In the genomic region with DNA sequence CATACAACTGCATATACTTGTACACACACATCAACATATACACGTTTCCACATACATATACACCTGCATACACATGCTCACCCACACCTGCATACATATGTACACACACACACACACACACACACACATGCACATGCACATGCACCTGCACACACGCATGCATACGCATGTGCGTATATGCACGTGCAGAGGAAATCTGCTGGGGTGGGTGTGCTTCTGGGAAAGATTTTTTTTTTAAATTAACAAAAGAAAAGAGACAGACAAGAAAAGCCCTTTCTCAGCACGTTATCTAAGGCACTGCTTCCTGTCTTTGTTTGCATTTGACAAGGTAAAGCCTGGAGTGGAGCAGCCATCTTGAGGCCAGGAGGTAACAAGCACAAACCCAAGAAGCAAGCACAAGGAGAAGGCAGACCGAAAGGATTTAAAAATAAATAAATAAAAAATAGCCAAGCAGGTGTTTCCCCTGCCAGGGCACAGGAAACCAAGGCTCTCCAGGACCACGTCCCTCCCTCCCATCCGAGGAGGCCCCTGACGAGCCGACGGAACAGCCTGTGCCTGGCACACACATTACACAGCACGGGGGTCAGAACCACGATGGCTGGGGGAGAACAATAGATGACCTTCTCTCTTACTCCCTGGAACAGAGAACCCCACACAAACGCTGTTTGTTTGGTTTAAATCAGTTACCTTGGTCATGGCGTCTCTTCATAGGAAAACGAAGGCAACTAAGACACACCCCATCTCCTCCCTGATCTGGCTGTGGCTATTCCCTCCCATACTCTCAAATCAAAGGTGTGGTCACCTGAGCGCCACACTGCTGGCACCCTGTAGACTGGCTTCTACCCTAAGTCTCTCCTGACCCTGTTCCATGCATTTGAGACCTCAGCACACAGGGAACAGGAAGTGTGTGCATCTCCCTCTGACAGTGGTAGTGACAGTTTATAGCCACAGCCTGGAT, we compare ENCODE assay signal across 9 mouse cellular contexts. TPM values are rescaled to one million over a fixed set of nuclear protein-coding genes. Genes with fewer than 3 reads are reported as not detected.
DNase-seq lines count a peak whose midpoint lies in the region; ATAC-seq and TF ChIP-seq lines count a peak whose summit lies in the region.
"Had no signal": no experiment of that assay in that cellular context is flagged by ENCODE, and none has a peak within 500 bp of the region (broad histone marks: within the 10 kb centered on the region; RNA-seq: fewer than 3 reads in every experiment).

No protein-coding gene starts in this region.

- no peak for TF ChIP-seq CTCF in midbrain, postnatal 0 days (IDR thresholded peaks at IDR 0.05)

- H3K9me3 ChIP-seq in kidney, embryonic 14.5 days (ENCODE audit: control insufficient read depth, low read length): no peaks in the 10 kb centered on the region
- H3K9me3 ChIP-seq in ES-E14 (ENCODE audit: control insufficient read depth, insufficient read depth, low read depth, low read length): no peaks in the 10 kb centered on the region
- H3K9me3 ChIP-seq in heart, embryonic 16.5 days (replicated peaks; ENCODE audit: control insufficient read depth, low read length): no peaks in the 10 kb centered on the region
- H3K9me3 ChIP-seq in midbrain, postnatal 0 days (ENCODE audit: low read length): no peaks in the 10 kb centered on the region

- H3K36me3 ChIP-seq in kidney, embryonic 14.5 days (ENCODE audit: control insufficient read depth, insufficient read depth, low read length): no peaks in the 10 kb centered on the region
- H3K36me3 ChIP-seq in ES-E14 (ENCODE audit: control insufficient read depth, insufficient read depth, low read length, poor library complexity, severe bottlenecking): no peaks in the 10 kb centered on the region
- H3K36me3 ChIP-seq in heart, embryonic 16.5 days (ENCODE audit: control insufficient read depth, insufficient read depth): no peaks in the 10 kb centered on the region
- H3K36me3 ChIP-seq in midbrain, postnatal 0 days (ENCODE audit: insufficient read depth, low read length): no peaks in the 10 kb centered on the region

- H3K4me2 ChIP-seq in kidney, embryonic 14.5 days (replicated peaks; ENCODE audit: low read depth, low read length): no peak overlapping the region
- H3K4me2 ChIP-seq in heart, embryonic 16.5 days (ENCODE audit: low read depth, low read length): 0 out of 2 replicates have a peak overlapping the region, but pooled peaks have one; percentile 9
- H3K4me2 ChIP-seq in midbrain, postnatal 0 days (ENCODE audit: low read depth, low read length, poor library complexity, severe bottlenecking): no peak overlapping the region

- in situ Hi-C loops in ES-E14 (cut with MboI; ENCODE audit: low sequenced_read_pairs in 2 of 2, unreplicated experiment in 2 of 2): no loop called here

- H3K9ac ChIP-seq in kidney, embryonic 14.5 days (ENCODE audit: low read depth, low read length): no peak overlapping the region
- peak overlapping the region; percentile 64 for H3K9ac ChIP-seq in ES-E14 (ENCODE audit: insufficient read depth, low read depth, low read length, poor library complexity, severe bottlenecking)
- no peak overlapping the region for H3K9ac ChIP-seq in heart, embryonic 16.5 days (ENCODE audit: low read length)
- H3K9ac ChIP-seq in midbrain, postnatal 0 days (replicated peaks; ENCODE audit: low read length, poor library complexity, severe bottlenecking): 0 out of 2 replicates have a peak overlapping the region, but pooled peaks have one; percentile 2

- DNase-seq in kidney, adult 8-10 months: no peak
- DNase-seq in ES-E14 (ENCODE audit: low read depth, low spot score): no peak
- DNase-seq in midbrain, postnatal 0 days (ENCODE audit: low spot score): no peak
- no peak for DNase-seq in spleen, postnatal 36 days (ENCODE audit: low spot score in 2 of 2)
- no peak for DNase-seq in MN1 (ENCODE audit: low spot score)
- DNase-seq: cerebellum, adult 9-10 months had no signal

- WGBS in kidney, embryonic 14.5 days: 67% methylated on average over 18 of the region's 18 CpGs
- WGBS in heart, embryonic 16.5 days: 54% methylated on average over 18 of the region's 18 CpGs
- 67% methylated on average over 18 of the region's 18 CpGs for WGBS in midbrain, postnatal 0 days

- peaks cover 3% of the 10 kb centered on the region; the same call in 1 of the 2 replicates for H3K4me1 ChIP-seq in kidney, embryonic 14.5 days (ENCODE audit: control insufficient read depth, insufficient read depth, low read length)
- peaks cover 7 to 36% of the 10 kb centered on the region in 2 experiments; a peak in 2 of 4 replicates for H3K4me1 ChIP-seq in ES-E14 (ENCODE audit: control insufficient read depth in 2 of 2, insufficient read depth in 2 of 2, low read length in 2 of 2, poor library complexity in 1 of 2)
- no peaks in the 10 kb centered on the region for H3K4me1 ChIP-seq in heart, embryonic 16.5 days (ENCODE audit: control insufficient read depth, insufficient read depth, low read length)
- H3K4me1 ChIP-seq in midbrain, postnatal 0 days (ENCODE audit: insufficient read depth, low read length): no peaks in the 10 kb centered on the region

- ATAC-seq in kidney, embryonic 14.5 days (ENCODE audit: low FRiP score, low TSS enrichment): no peak
- ATAC-seq in heart, embryonic 16.5 days (replicated peaks; ENCODE audit: extremely low read depth, insufficient read depth, low FRiP score): peak; percentile 44
- 0 out of 2 replicates have a peak, but pooled peaks have one; percentile 23 for ATAC-seq in midbrain, postnatal 0 days (ENCODE audit: low FRiP score)
- ATAC-seq in megakaryocyte-erythroid progenitor cell, adult 5-6 weeks (replicated peaks; ENCODE audit: low FRiP score, low TSS enrichment, poor library complexity, severe bottlenecking): no peak

- no peak overlapping the region for H3K4me3 ChIP-seq in kidney, embryonic 14.5 days (ENCODE audit: low read length)
- H3K4me3 ChIP-seq in ES-E14 (ENCODE audit: insufficient read depth in 1 of 2, low read depth in 1 of 2, low read length in 2 of 2, poor library complexity in 1 of 2, severe bottlenecking in 1 of 2): peak overlapping the region; percentile 11 to 14; a peak in 1 of 4 replicates
- H3K4me3 ChIP-seq in heart, embryonic 16.5 days (ENCODE audit: low read length): no peak overlapping the region
- no peak overlapping the region for H3K4me3 ChIP-seq in midbrain, postnatal 0 days (ENCODE audit: low read depth, low read length)

- peak overlapping the region; percentile 69 for H3K27ac ChIP-seq in kidney, embryonic 14.5 days (ENCODE audit: low read depth, low read length)
- H3K27ac ChIP-seq in ES-E14 (ENCODE audit: insufficient read depth, low read depth, low read length, poor library complexity, severe bottlenecking): peak overlapping the region; percentile 94
- peak overlapping the region; percentile 73 for H3K27ac ChIP-seq in heart, embryonic 16.5 days (ENCODE audit: low read length)
- H3K27ac ChIP-seq in midbrain, postnatal 0 days (ENCODE audit: low read depth, low read length): peak overlapping the region; percentile 47; the same call in 1 of the 2 replicates

- H3K27me3 ChIP-seq in kidney, embryonic 14.5 days (ENCODE audit: control insufficient read depth, insufficient read depth, low read length): no peaks in the 10 kb centered on the region
- H3K27me3 ChIP-seq in heart, embryonic 16.5 days (ENCODE audit: control insufficient read depth, insufficient read depth, low read length): no peaks in the 10 kb centered on the region
- H3K27me3 ChIP-seq in midbrain, postnatal 0 days (ENCODE audit: insufficient read depth, low read length): no peaks in the 10 kb centered on the region

TF ChIP-seq in ES-E14, 5 proteins besides CTCF, POLR2A, EP300 and RAD21:
- TF ChIP-seq ZNF384 (IDR thresholded peaks at IDR 0.05; ENCODE audit: low read depth, low read length) (peak; percentile 51; the same call in 1 of the 2 replicates), ZC3H11A (IDR thresholded peaks at IDR 0.05; ENCODE audit: borderline replicate concordance, low read depth, low read length) (no peak), HCFC1 (IDR thresholded peaks at IDR 0.05; ENCODE audit: borderline replicate concordance, insufficient read depth, low read length) (no peak), MAFK (IDR thresholded peaks at IDR 0.05; ENCODE audit: insufficient read depth, low read depth, low read length) (no peak), CHD2 (IDR thresholded peaks at IDR 0.05; ENCODE audit: low read depth, low read length) (no peak)

RNA-seq across cellular contexts. Expression of a gene that starts 39.4 kb away (rescaled TPM):
- 9.3 and 16.5 TPM in 2 replicates for polyA plus RNA-seq in kidney, embryonic 14.5 days (2014; fragmentation: Nextera tagmentation; extraction: Ambion mirVana)
- 4.8 and 6.2 TPM in 2 replicates for total RNA-seq in ES-E14 (2012; rRNA removed)
- 7.1 and 8.3 TPM in 2 replicates for polyA plus RNA-seq in heart, embryonic 16.5 days (2015; fragmentation: Nextera tagmentation; extraction: Ambion mirVana)
- total RNA-seq in midbrain, postnatal 0 days (2014; rRNA removed): 36.2 and 45.8 TPM in 2 replicates
- polyA plus RNA-seq in midbrain, postnatal 0 days (2015; fragmentation: Nextera tagmentation; extraction: Ambion mirVana): 21.4 and 22.8 TPM in 2 replicates
- 1.2 TPM in 1 of 2 replicates, not detected in the other for total RNA-seq in megakaryocyte-erythroid progenitor cell, adult 5-6 weeks (2014; fragmentation: Nextera tagmentation)
- total RNA-seq in megakaryocyte-erythroid progenitor cell, adult 5-6 weeks (2017): not detected in 2 replicates

Comparison
In these comparisons a context has a peak if more than half of its experiments do, and no peak if none do; other contexts are left out.
1. ATAC-seq: peak in heart, embryonic 16.5 days (single experiment) and midbrain, postnatal 0 days (single experiment); none in kidney, embryonic 14.5 days (single experiment) and megakaryocyte-erythroid progenitor cell, adult 5-6 weeks (single experiment).
2. H3K4me3 ChIP-seq: peak in ES-E14 (2 of 2); none in kidney, embryonic 14.5 days (single experiment), heart, embryonic 16.5 days (single experiment) and midbrain, postnatal 0 days (single experiment).
3. H3K9ac ChIP-seq: peak in ES-E14 (single experiment) and midbrain, postnatal 0 days (single experiment); none in kidney, embryonic 14.5 days (single experiment) and heart, embryonic 16.5 days (single experiment).
4. Peak in every context shown above with its lines, with median percentiles within 50 percentile points of each other: H3K27ac ChIP-seq.